Comparison of ENCODE assay signal across 23 mouse cellular contexts in the genomic region with DNA sequence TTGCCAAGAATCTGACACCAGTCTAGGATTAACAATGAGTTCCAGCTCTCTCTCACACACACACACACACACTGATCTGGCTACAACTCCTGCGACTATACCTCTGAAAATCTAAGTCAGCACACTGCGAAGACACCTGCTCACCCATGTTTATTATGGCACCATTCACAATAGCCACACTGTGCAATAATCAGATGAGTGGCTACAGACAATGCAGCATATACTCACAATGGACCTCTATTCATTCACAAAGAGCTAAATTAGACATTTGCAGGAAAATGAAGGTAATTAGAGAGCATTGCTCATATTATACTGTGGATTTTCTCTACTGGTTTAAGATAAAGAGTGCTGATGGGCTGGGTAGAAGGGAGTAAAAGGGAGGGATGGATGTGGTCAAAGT.
A peak's percentile ranks its signal among the peaks of the same experiment; 100 is the strongest.
DNase-seq lines count a peak whose midpoint lies in the region; ATAC-seq and TF ChIP-seq lines count a peak whose summit lies in the region.
"Had no signal": no experiment of that assay in that cellular context is flagged by ENCODE, and none has a peak within 500 bp of the region (broad histone marks: within the 10 kb centered on the region; RNA-seq: fewer than 3 reads in every experiment).

No protein-coding gene starts in this region.

- H3K4me1 ChIP-seq in forebrain, embryonic 12.5 days, result no peaks in the 10 kb centered on the region
- no peaks in the 10 kb centered on the region for H3K4me1 ChIP-seq in forebrain, embryonic 13.5 days
- H3K4me1 ChIP-seq in forebrain, postnatal 0 days (ENCODE audit: insufficient read depth), result no peaks in the 10 kb centered on the region
- no peaks in the 10 kb centered on the region for H3K4me1 ChIP-seq in forebrain, embryonic 11.5 days (replicated peaks; ENCODE audit: control insufficient read depth, insufficient read depth, low read length)
- H3K4me1 ChIP-seq in embryonic facial prominence, embryonic 10.5 days, result no peaks in the 10 kb centered on the region
- H3K4me1 ChIP-seq: embryonic facial prominence, embryonic 13.5 days; embryonic facial prominence, embryonic 15.5 days had no signal

- H3K27me3 ChIP-seq in forebrain, embryonic 12.5 days, result no peaks in the 10 kb centered on the region
- no peaks in the 10 kb centered on the region for H3K27me3 ChIP-seq in forebrain, embryonic 13.5 days
- no peaks in the 10 kb centered on the region for H3K27me3 ChIP-seq in forebrain, postnatal 0 days (ENCODE audit: insufficient read depth, low read length)
- H3K27me3 ChIP-seq in forebrain, embryonic 11.5 days (ENCODE audit: control insufficient read depth, insufficient read depth, low read length), result no peaks in the 10 kb centered on the region
- H3K27me3 ChIP-seq in embryonic facial prominence, embryonic 10.5 days (replicated peaks; ENCODE audit: low read depth, poor library complexity, severe bottlenecking), result no peaks in the 10 kb centered on the region
- H3K27me3 ChIP-seq: CH12.LX; embryonic facial prominence, embryonic 13.5 days; embryonic facial prominence, embryonic 15.5 days had no signal

- 70% methylated on average over 2 of the region's 2 CpGs for WGBS in forebrain, embryonic 12.5 days
- 39% methylated on average over 2 of the region's 2 CpGs for WGBS in forebrain, embryonic 13.5 days
- 42% methylated on average over 2 of the region's 2 CpGs for WGBS in forebrain, postnatal 0 days
- WGBS in forebrain, embryonic 11.5 days, result 63% methylated on average over 2 of the region's 2 CpGs
- WGBS in embryonic facial prominence, embryonic 10.5 days, result 75% methylated on average over 2 of the region's 2 CpGs

- ATAC-seq in forebrain, embryonic 12.5 days (ENCODE audit: low FRiP score), result peak; percentile 27; the same call in 1 of the 2 replicates
- no peak for ATAC-seq in forebrain, embryonic 13.5 days
- peak; percentile 18; the same call in 1 of the 2 replicates for ATAC-seq in forebrain, postnatal 0 days
- ATAC-seq in forebrain, embryonic 11.5 days (replicated peaks; ENCODE audit: low FRiP score), result no peak
- ATAC-seq: CD4-positive, CD25-positive, alpha-beta regulatory T cell, adult 4 months had no signal

- no peak for DNase-seq in forebrain, postnatal 0 days
- DNase-seq in forebrain, embryonic 11.5 days (ENCODE audit: low spot score), result no peak
- DNase-seq in retina, postnatal 1 day, result peak; percentile 78
- DNase-seq in retina, embryonic 14.5 days (ENCODE audit: low spot score), result no peak
- DNase-seq in embryonic facial prominence, embryonic 10.5 days (ENCODE audit: low spot score), result no peak
- DNase-seq: adrenal gland, adult 2 months; adrenal gland, postnatal 10 days; adrenal gland, postnatal 25 days; B cell, adult 2 months; cerebellum, adult 11-12 months; cerebellum, adult 2 months; cerebellum, adult 9-10 months; cerebellum, postnatal 10 days; cerebellum, postnatal 25 days had no signal

- no peak overlapping the region for H3K27ac ChIP-seq in forebrain, embryonic 12.5 days
- no peak overlapping the region for H3K27ac ChIP-seq in forebrain, embryonic 13.5 days
- no peak overlapping the region for H3K27ac ChIP-seq in forebrain, postnatal 0 days (ENCODE audit: low read depth, low read length)
- no peak overlapping the region for H3K27ac ChIP-seq in forebrain, embryonic 11.5 days (ENCODE audit: low read depth, low read length)
- no peak overlapping the region for H3K27ac ChIP-seq in embryonic facial prominence, embryonic 10.5 days (replicated peaks)
- H3K27ac ChIP-seq: embryonic facial prominence, embryonic 13.5 days; embryonic facial prominence, embryonic 15.5 days; forebrain, embryonic 10.5 days had no signal

- no peaks in the 10 kb centered on the region for H3K36me3 ChIP-seq in forebrain, embryonic 12.5 days (replicated peaks)
- no peaks in the 10 kb centered on the region for H3K36me3 ChIP-seq in forebrain, embryonic 13.5 days (ENCODE audit: poor library complexity, severe bottlenecking)
- no peaks in the 10 kb centered on the region for H3K36me3 ChIP-seq in forebrain, postnatal 0 days (ENCODE audit: insufficient read depth)
- H3K36me3 ChIP-seq in forebrain, embryonic 11.5 days (ENCODE audit: control insufficient read depth, insufficient read depth, low read length), result no peaks in the 10 kb centered on the region
- no peaks in the 10 kb centered on the region for H3K36me3 ChIP-seq in embryonic facial prominence, embryonic 10.5 days (replicated peaks)
- H3K36me3 ChIP-seq: embryonic facial prominence, embryonic 13.5 days; embryonic facial prominence, embryonic 15.5 days; forebrain, embryonic 10.5 days; G1E had no signal

- TF ChIP-seq CTCF in forebrain, postnatal 0 days (IDR thresholded peaks at IDR 0.05; ENCODE audit: low read depth), result no peak

- H3K4me3 ChIP-seq in forebrain, embryonic 12.5 days (replicated peaks), result no peak overlapping the region
- H3K4me3 ChIP-seq in forebrain, embryonic 13.5 days, result no peak overlapping the region
- H3K4me3 ChIP-seq in forebrain, postnatal 0 days (ENCODE audit: low read depth, low read length), result no peak overlapping the region
- no peak overlapping the region for H3K4me3 ChIP-seq in forebrain, embryonic 11.5 days (ENCODE audit: low read depth, low read length)
- H3K4me3 ChIP-seq in embryonic facial prominence, embryonic 10.5 days, result no peak overlapping the region
- H3K4me3 ChIP-seq: embryonic facial prominence, embryonic 13.5 days; embryonic facial prominence, embryonic 15.5 days; erythroblast, embryonic 14.5 days; forebrain, embryonic 10.5 days had no signal

- H3K9ac ChIP-seq in forebrain, embryonic 12.5 days, result no peak overlapping the region
- no peak overlapping the region for H3K9ac ChIP-seq in forebrain, embryonic 13.5 days
- H3K9ac ChIP-seq in forebrain, postnatal 0 days, result no peak overlapping the region
- H3K9ac ChIP-seq in forebrain, embryonic 11.5 days (ENCODE audit: low read length), result no peak overlapping the region
- H3K9ac ChIP-seq: embryonic facial prominence, embryonic 13.5 days; embryonic facial prominence, embryonic 15.5 days had no signal

- H3K9me3 ChIP-seq in forebrain, embryonic 12.5 days, result no peaks in the 10 kb centered on the region
- H3K9me3 ChIP-seq in forebrain, embryonic 13.5 days (replicated peaks), result no peaks in the 10 kb centered on the region
- H3K9me3 ChIP-seq in forebrain, postnatal 0 days (ENCODE audit: low read length), result no peaks in the 10 kb centered on the region
- no peaks in the 10 kb centered on the region for H3K9me3 ChIP-seq in forebrain, embryonic 11.5 days (ENCODE audit: control insufficient read depth, low read length)
- no peaks in the 10 kb centered on the region for H3K9me3 ChIP-seq in embryonic facial prominence, embryonic 10.5 days
- H3K9me3 ChIP-seq: embryonic facial prominence, embryonic 13.5 days; embryonic facial prominence, embryonic 15.5 days; forebrain, embryonic 10.5 days; G1E had no signal

- no peak overlapping the region for H3K4me2 ChIP-seq in forebrain, embryonic 12.5 days
- no peak overlapping the region for H3K4me2 ChIP-seq in forebrain, embryonic 13.5 days
- no peak overlapping the region for H3K4me2 ChIP-seq in forebrain, postnatal 0 days (ENCODE audit: low read depth)
- no peak overlapping the region for H3K4me2 ChIP-seq in forebrain, embryonic 11.5 days (ENCODE audit: low read depth, low read length, severe bottlenecking)
- H3K4me2 ChIP-seq: embryonic facial prominence, embryonic 13.5 days; embryonic facial prominence, embryonic 15.5 days had no signal

Comparison
In these comparisons a context has a peak if more than half of its experiments do, and no peak if none do; other contexts are left out.
1. ATAC-seq: peak in forebrain, embryonic 12.5 days (single experiment) and forebrain, postnatal 0 days (single experiment); none in forebrain, embryonic 13.5 days (single experiment) and forebrain, embryonic 11.5 days (single experiment).